Mouse (Mus musculus) skeletal muscle tissue, adult 2 months (tissue): ENCODE results near the gene Fkbp10.

Source experiments
- DNase-seq: peaks from one replicate; pipeline ENCODE4 v3.0.0-alpha.2; 2012; ENCODE audit warnings: low read depth, low spot score

Gene Fkbp10

GRCm38 (mm10) chr11:100411736-100412135, 3.8 kb upstream of the Fkbp10 start:
- no peak for DNase-seq

- DNase-seq = no peak
Measured at GRCm38 (mm10) chr11:100413541-100413940, 2.0 kb upstream of the Fkbp10 start.

- peak; percentile 86 for DNase-seq
Measured at GRCm38 (mm10) chr11:100414021-100414913, 1.2 kb upstream of the Fkbp10 start, which contains the start of gene P3h4. P3h4 (minus strand) TSS chr11:100414836.

- no peak for DNase-seq
Measured at GRCm38 (mm10) chr11:100421537-100421936, 6.0 kb downstream of the Fkbp10 start.

GRCm38 (mm10) chr11:100423836-100424235, 8.3 kb downstream of the Fkbp10 start:
- no peak for DNase-seq

- peak; percentile 40 for DNase-seq
Measured at GRCm38 (mm10) chr11:100425851-100426250, 10.4 kb downstream of the Fkbp10 start.

GRCm38 (mm10) chr11:100426820-100427219, 11.3 kb downstream of the Fkbp10 start:
- DNase-seq = no peak

- no peak for DNase-seq
Measured at GRCm38 (mm10) chr11:100428612-100429199, 13.2 kb downstream of the Fkbp10 start.

GRCm38 (mm10) chr11:100430052-100430451, 14.6 kb downstream of the Fkbp10 start:
- no peak for DNase-seq

- no peak for DNase-seq
Measured at GRCm38 (mm10) chr11:100432002-100432401, 16.5 kb downstream of the Fkbp10 start.

- no peak for DNase-seq
Measured at GRCm38 (mm10) chr11:100435678-100436246, 20.3 kb downstream of the Fkbp10 start.

- no peak for DNase-seq
Measured at GRCm38 (mm10) chr11:100437901-100438300, 22.4 kb downstream of the Fkbp10 start.

- peak; percentile 67 for DNase-seq
Measured at GRCm38 (mm10) chr11:100440691-100441522, 25.4 kb downstream of the Fkbp10 start.

- no peak for DNase-seq
Measured at GRCm38 (mm10) chr11:100441797-100442196, 26.3 kb downstream of the Fkbp10 start, which contains the start of the genes Nt5c3b and Klhl10. Nt5c3b (minus strand) TSS chr11:100441808. Klhl10 (plus strand) TSS chr11:100441917.

GRCm38 (mm10) chr11:100442625-100443024, 27.1 kb downstream of the Fkbp10 start:
- DNase-seq = no peak

- no peak for DNase-seq
Measured at GRCm38 (mm10) chr11:100457247-100457646, 41.8 kb downstream of the Fkbp10 start.

GRCm38 (mm10) chr11:100457711-100458110, 42.2 kb downstream of the Fkbp10 start:
- no peak for DNase-seq

- DNase-seq = no peak
Measured at GRCm38 (mm10) chr11:100462699-100463098, 47.2 kb downstream of the Fkbp10 start.

- no peak for DNase-seq
Measured at GRCm38 (mm10) chr11:100465229-100465792, 49.8 kb downstream of the Fkbp10 start.

- no peak for DNase-seq
Measured at GRCm38 (mm10) chr11:100465833-100466232, 50.3 kb downstream of the Fkbp10 start.
